Mouse (Mus musculus) midbrain, embryonic 13.5 days (tissue): Measurements from ENCODE around the gene Fbxl7. TPM values are rescaled to one million over a fixed set of nuclear protein-coding genes. Genes with fewer than 3 reads are reported as not detected.

Experiments used
- ATAC-seq: fragments of 200-750 bp; cut with Nextera tagmentation; 2 replicates; pipeline ENCODE4 v1.8.0; 2017; ENCODE audit warnings: mild to moderate bottlenecking, moderate TSS enrichment, moderate library complexity
- H3K27ac ChIP-seq: fragments of 300-500 bp; sonication (generic); 2 replicates; pipeline ENCODE4 v1.5.1; 2015; ENCODE audit warnings: inconsistent platforms, mild to moderate bottlenecking, moderate library complexity
- H3K27me3 ChIP-seq: fragments of 300-500 bp; sonication (generic); 2 replicates; pipeline ENCODE4 v1.6.1; 2015; ENCODE audit warnings: mild to moderate bottlenecking, inconsistent platforms
- H3K36me3 ChIP-seq: fragments of 300-500 bp; sonication (generic); 2 replicates; pipeline ENCODE4 v1.6.1; 2015; ENCODE audit warnings: mild to moderate bottlenecking, inconsistent platforms
- H3K4me1 ChIP-seq: fragments of 300-500 bp; sonication (generic); replicated peaks from 2 replicates; pipeline ENCODE4 v1.6.1; 2015; ENCODE audit warnings: inconsistent platforms
- H3K4me2 ChIP-seq: fragments of 300-500 bp; sonication (generic); replicated peaks from 2 replicates; pipeline ENCODE4 v1.6.1; 2015; ENCODE audit warnings: moderate library complexity, mild to moderate bottlenecking, inconsistent platforms
- H3K4me3 ChIP-seq: fragments of 300-500 bp; sonication (generic); replicated peaks from 2 replicates; pipeline ENCODE4 v1.5.1; 2015; ENCODE audit warnings: mild to moderate bottlenecking, inconsistent platforms
- H3K9ac ChIP-seq: fragments of 300-500 bp; sonication (generic); replicated peaks from 2 replicates; pipeline ENCODE4 v1.6.1; 2015; ENCODE audit warnings: mild to moderate bottlenecking, inconsistent platforms
- H3K9me3 ChIP-seq: fragments of 300-500 bp; sonication (generic); 2 replicates; pipeline ENCODE4 v1.6.1; 2016; ENCODE audit warnings: mild to moderate bottlenecking, inconsistent platforms
- WGBS: fragments of 180-500 bp; shearing (Covaris S2); methylation state at CpG from one replicate; pipeline ENCODE4 v1.1.7; 2015; 5-methylcytosine and 5-hydroxymethylcytosine counted together
- polyA plus RNA-seq: library from polyadenylated mRNA; unstranded; fragments of >200 nt; fragmentation: Nextera tagmentation; extraction: Ambion mirVana; gene quantifications from 2 replicates; pipeline ENCODE4 v1.2.1, GENCODE M21; 2015

Fbxl7 gene
- polyA plus RNA-seq, 1 experiment from 2014 or later: 9.9 TPM

- H3K9ac ChIP-seq: no peak overlapping the region
- H3K36me3 ChIP-seq: no peaks in the 10 kb centered on the region
- H3K27me3 ChIP-seq: no peaks in the 10 kb centered on the region
- ATAC-seq: no peak
- WGBS: 84% methylated on average over 8 of the region's 8 CpGs
- no peaks in the 10 kb centered on the region for H3K9me3 ChIP-seq
- H3K27ac ChIP-seq: no peak overlapping the region
- no peak overlapping the region for H3K4me2 ChIP-seq
- no peak overlapping the region for H3K4me3 ChIP-seq
- no peaks in the 10 kb centered on the region for H3K4me1 ChIP-seq
Measured at GRCm38 (mm10) chr15:26579947-26580709, 315.3 kb downstream of the Fbxl7 start.

DNA sequence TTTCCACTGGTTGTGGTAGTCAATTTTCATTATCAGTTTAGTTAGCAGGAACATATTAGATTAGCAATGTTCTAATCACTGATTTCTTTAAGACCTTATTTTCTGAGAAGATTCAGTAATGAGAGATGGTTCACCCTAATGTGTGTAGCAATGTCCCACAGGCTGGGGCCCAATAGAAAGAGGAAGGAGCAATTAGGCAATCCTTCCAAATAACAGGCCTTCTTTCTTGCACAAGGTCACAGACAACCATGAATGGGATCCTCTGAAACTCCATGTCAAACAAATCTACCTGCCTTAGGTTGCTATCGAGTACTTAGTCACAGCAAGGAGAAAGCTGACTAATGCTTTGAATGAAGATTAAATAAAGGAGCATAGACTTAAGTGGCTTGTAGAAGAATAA lies 316.9 kb downstream of the Fbxl7 start:
- no peak overlapping the region for H3K4me2 ChIP-seq
- 93% methylated on average over 1 of the region's 1 CpGs for WGBS
- H3K9me3 ChIP-seq: no peaks in the 10 kb centered on the region
- no peak overlapping the region for H3K27ac ChIP-seq
- no peak overlapping the region for H3K4me3 ChIP-seq
- no peaks in the 10 kb centered on the region for H3K4me1 ChIP-seq
- no peak for ATAC-seq
- H3K36me3 ChIP-seq: no peaks in the 10 kb centered on the region
- no peaks in the 10 kb centered on the region for H3K27me3 ChIP-seq
- H3K9ac ChIP-seq: no peak overlapping the region

- Histone ChIP-seq H3K4me3 (no peak overlapping the region), H3K36me3 (no peaks in the 10 kb centered on the region), H3K27me3 (no peaks in the 10 kb centered on the region), H3K27ac (no peak overlapping the region), H3K9me3 (no peaks in the 10 kb centered on the region), H3K4me2 (no peak overlapping the region), H3K9ac (no peak overlapping the region), H3K4me1 (no peaks in the 10 kb centered on the region)
- ATAC-seq: no peak
- 93% methylated on average over 2 of the region's 2 CpGs for WGBS
Measured at GRCm38 (mm10) chr15:26566076-26566475, 329.3 kb downstream of the Fbxl7 start.

GRCm38 (mm10) chr15:26553620-26554019 lies 341.8 kb downstream of the Fbxl7 start:
- no peak overlapping the region for H3K4me2 ChIP-seq
- no peak for ATAC-seq
- no peak overlapping the region for H3K27ac ChIP-seq
- no peak overlapping the region for H3K9ac ChIP-seq
- no peaks in the 10 kb centered on the region for H3K27me3 ChIP-seq
- WGBS: 11% methylated on average over 10 of the region's 10 CpGs
- no peaks in the 10 kb centered on the region for H3K9me3 ChIP-seq
- no peak overlapping the region for H3K4me3 ChIP-seq
- H3K4me1 ChIP-seq: no peaks in the 10 kb centered on the region
- H3K36me3 ChIP-seq: peaks cover 9% of the 10 kb centered on the region

DNA sequence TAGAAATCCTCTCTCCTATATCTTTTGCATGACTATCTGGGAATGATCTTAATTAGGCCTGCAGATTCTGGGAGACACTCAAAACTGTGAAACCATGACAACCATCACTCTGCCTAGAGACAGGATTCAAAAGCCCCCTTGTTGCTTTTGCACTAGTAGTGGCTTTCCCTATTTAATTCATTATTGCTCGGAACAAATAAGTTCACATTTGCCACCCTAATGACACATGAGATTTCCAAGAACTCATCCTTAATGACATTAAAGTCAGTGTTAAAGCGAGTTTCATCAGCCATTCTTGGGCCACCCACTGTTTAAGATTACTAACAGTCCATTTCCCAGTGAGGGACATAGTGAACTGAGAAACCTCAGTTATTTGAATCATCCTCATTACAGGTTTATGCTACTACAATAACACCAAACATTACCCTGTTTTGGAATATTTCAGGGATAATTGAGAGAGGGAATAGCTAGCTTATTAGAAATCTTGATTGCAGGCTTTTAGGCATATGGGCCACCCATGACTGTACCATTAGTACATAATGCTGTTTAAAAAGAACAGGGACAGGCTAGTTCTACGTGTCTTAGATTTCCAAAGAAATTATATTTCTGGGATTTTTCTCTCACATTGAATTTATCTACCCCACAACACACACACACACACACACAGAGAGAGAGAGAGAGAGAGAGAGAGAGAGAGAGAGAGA lies 361.2 kb downstream of the Fbxl7 start:
- Histone ChIP-seq H3K27ac (no peak overlapping the region), H3K9ac (no peak overlapping the region), H3K4me1 (peaks cover 7% of the 10 kb centered on the region), H3K27me3 (no peaks in the 10 kb centered on the region), H3K4me3 (no peak overlapping the region), H3K4me2 (no peak overlapping the region), H3K36me3 (no peaks in the 10 kb centered on the region), H3K9me3 (no peaks in the 10 kb centered on the region)
- no peak for ATAC-seq
- WGBS: 51% methylated on average over 3 of the region's 3 CpGs

- Histone ChIP-seq H3K9me3 (no peaks in the 10 kb centered on the region), H3K27me3 (no peaks in the 10 kb centered on the region), H3K27ac (no peak overlapping the region), H3K4me3 (no peak overlapping the region), H3K4me1 (no peaks in the 10 kb centered on the region), H3K4me2 (no peak overlapping the region), H3K9ac (no peak overlapping the region), H3K36me3 (no peaks in the 10 kb centered on the region)
- 62% methylated on average over 6 of the region's 6 CpGs for WGBS
- ATAC-seq: peak; percentile 63
Measured at GRCm38 (mm10) chr15:26519220-26519631, 376.2 kb downstream of the Fbxl7 start.

DNA sequence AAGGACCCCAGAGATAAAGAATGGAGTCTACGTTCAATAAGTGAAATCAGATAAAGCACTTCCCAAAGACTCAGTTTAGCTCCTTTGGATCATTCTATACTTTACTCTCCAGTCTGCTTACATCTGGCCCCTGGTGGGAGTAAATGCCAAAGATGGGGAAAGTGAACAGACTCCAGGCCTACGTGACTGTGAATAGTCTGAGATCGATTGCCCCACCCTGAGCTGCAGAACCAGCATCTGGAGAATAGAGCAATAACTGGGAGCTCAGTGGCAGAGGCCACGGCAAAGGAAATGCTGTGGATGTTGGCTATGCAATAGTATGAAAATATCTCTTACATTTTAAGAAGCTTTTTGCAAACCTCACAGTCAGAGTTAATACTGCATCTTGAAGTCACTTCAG lies 394.4 kb downstream of the Fbxl7 start:
- 82% methylated on average over 4 of the region's 4 CpGs for WGBS
- Histone ChIP-seq H3K27me3 (no peaks in the 10 kb centered on the region), H3K9ac (no peak overlapping the region), H3K27ac (no peak overlapping the region), H3K36me3 (no peaks in the 10 kb centered on the region), H3K4me1 (no peaks in the 10 kb centered on the region), H3K4me2 (no peak overlapping the region), H3K4me3 (no peak overlapping the region), H3K9me3 (no peaks in the 10 kb centered on the region; the same call in 1 of the 2 replicates)
- no peak for ATAC-seq
